Mouse (Mus musculus): Measurements from ENCODE around the gene Scrn2. TPM values are rescaled to one million over a fixed set of nuclear protein-coding genes. Genes with fewer than 3 reads are reported as not detected.

The Scrn2 gene
- polyA plus RNA-seq, 1 experiment from 2014 or later = 11.8 TPM

GRCm38 (mm10) chr11:97063274-97063920, 33.7 kb downstream of the Scrn2 start:
- Histone ChIP-seq H3K27ac (replicated peaks) (no peak overlapping the region), H3K4me2 (no peak overlapping the region), H3K9ac (no peak overlapping the region), H3K4me1 (replicated peaks) (no peaks in the 10 kb centered on the region), H3K27me3 (no peaks in the 10 kb centered on the region), H3K36me3 (replicated peaks) (peaks cover 26% of the 10 kb centered on the region), H3K9me3 (replicated peaks) (no peaks in the 10 kb centered on the region), H3K4me3 (replicated peaks) (no peak overlapping the region)
- ATAC-seq (ENCODE audit: insufficient read depth) = no peak
- 47% methylated on average over 9 of the region's 9 CpGs for WGBS (ENCODE audit: insufficient replicate concordance)

GRCm38 (mm10) chr11:97063921-97064295, 34.2 kb downstream of the Scrn2 start:
- no peaks in the 10 kb centered on the region for H3K27me3 ChIP-seq
- no peak overlapping the region for H3K27ac ChIP-seq (replicated peaks)
- H3K4me3 ChIP-seq (replicated peaks) = no peak overlapping the region
- no peaks in the 10 kb centered on the region for H3K4me1 ChIP-seq (replicated peaks)
- 68% methylated on average over 3 of the region's 3 CpGs for WGBS (ENCODE audit: insufficient replicate concordance)
- ATAC-seq (ENCODE audit: insufficient read depth) = no peak
- no peak overlapping the region for H3K4me2 ChIP-seq
- H3K9me3 ChIP-seq (replicated peaks) = no peaks in the 10 kb centered on the region
- H3K36me3 ChIP-seq (replicated peaks) = peaks cover 26% of the 10 kb centered on the region
- H3K9ac ChIP-seq = no peak overlapping the region

- no peaks in the 10 kb centered on the region for H3K4me1 ChIP-seq (replicated peaks)
- H3K27ac ChIP-seq (replicated peaks) = no peak overlapping the region
- no peak overlapping the region for H3K4me3 ChIP-seq (replicated peaks)
- H3K9ac ChIP-seq = no peak overlapping the region
- H3K27me3 ChIP-seq = no peaks in the 10 kb centered on the region
- no peak for ATAC-seq (ENCODE audit: insufficient read depth)
- no peak overlapping the region for H3K4me2 ChIP-seq
- no peaks in the 10 kb centered on the region for H3K9me3 ChIP-seq (replicated peaks)
- WGBS (ENCODE audit: insufficient replicate concordance) = 76% methylated on average over 12 of the region's 12 CpGs
- peaks cover 16% of the 10 kb centered on the region for H3K36me3 ChIP-seq (replicated peaks)
These were observed 36.0 kb downstream of the Scrn2 start for GRCm38 (mm10) chr11:97065538-97066295.

GRCm38 (mm10) chr11:97066656-97067360, 37.1 kb downstream of the Scrn2 start:
- Histone ChIP-seq H3K4me1 (replicated peaks) (no peaks in the 10 kb centered on the region), H3K4me2 (no peak overlapping the region), H3K36me3 (replicated peaks) (peaks cover 10% of the 10 kb centered on the region; the same call in 1 of the 2 replicates), H3K4me3 (replicated peaks) (no peak overlapping the region), H3K9me3 (replicated peaks) (no peaks in the 10 kb centered on the region), H3K27me3 (no peaks in the 10 kb centered on the region), H3K9ac (no peak overlapping the region), H3K27ac (replicated peaks) (no peak overlapping the region)
- no peak for ATAC-seq (ENCODE audit: insufficient read depth)
- 63% methylated on average over 22 of the region's 22 CpGs for WGBS (ENCODE audit: insufficient replicate concordance)

GRCm38 (mm10) chr11:97069333-97069732, 39.6 kb downstream of the Scrn2 start:
- peaks cover 10% of the 10 kb centered on the region; the same call in 1 of the 2 replicates for H3K36me3 ChIP-seq (replicated peaks)
- WGBS (ENCODE audit: insufficient replicate concordance) = 63% methylated on average over 1 of the region's 1 CpGs
- H3K4me2 ChIP-seq = no peak overlapping the region
- no peaks in the 10 kb centered on the region for H3K27me3 ChIP-seq
- no peak overlapping the region for H3K27ac ChIP-seq (replicated peaks)
- no peaks in the 10 kb centered on the region for H3K9me3 ChIP-seq (replicated peaks)
- H3K4me1 ChIP-seq (replicated peaks) = no peaks in the 10 kb centered on the region
- no peak overlapping the region for H3K9ac ChIP-seq
- no peak overlapping the region for H3K4me3 ChIP-seq (replicated peaks)
- ATAC-seq (ENCODE audit: insufficient read depth) = no peak

GRCm38 (mm10) chr11:97069770-97070169, 40.0 kb downstream of the Scrn2 start:
- no peaks in the 10 kb centered on the region for H3K27me3 ChIP-seq
- peaks cover 10% of the 10 kb centered on the region; the same call in 1 of the 2 replicates for H3K36me3 ChIP-seq (replicated peaks)
- ATAC-seq (ENCODE audit: insufficient read depth) = no peak
- no peak overlapping the region for H3K27ac ChIP-seq (replicated peaks)
- H3K9ac ChIP-seq = no peak overlapping the region
- no peak overlapping the region for H3K4me3 ChIP-seq (replicated peaks)
- no peaks in the 10 kb centered on the region for H3K9me3 ChIP-seq (replicated peaks)
- H3K4me1 ChIP-seq (replicated peaks) = no peaks in the 10 kb centered on the region
- WGBS (ENCODE audit: insufficient replicate concordance) = 60% methylated on average over 2 of the region's 2 CpGs
- no peak overlapping the region for H3K4me2 ChIP-seq

- Histone ChIP-seq H3K4me2 (no peak overlapping the region), H3K27ac (replicated peaks) (no peak overlapping the region), H3K36me3 (replicated peaks) (peaks cover 10% of the 10 kb centered on the region; the same call in 1 of the 2 replicates), H3K27me3 (no peaks in the 10 kb centered on the region), H3K9ac (no peak overlapping the region), H3K9me3 (replicated peaks) (no peaks in the 10 kb centered on the region), H3K4me3 (replicated peaks) (no peak overlapping the region), H3K4me1 (replicated peaks) (no peaks in the 10 kb centered on the region)
- ATAC-seq (ENCODE audit: insufficient read depth) = no peak
- 33% methylated on average over 1 of the region's 1 CpGs for WGBS (ENCODE audit: insufficient replicate concordance)
These were observed 41.4 kb downstream of the Scrn2 start for GRCm38 (mm10) chr11:97071129-97071528.

- Histone ChIP-seq H3K4me3 (replicated peaks) (no peak overlapping the region), H3K4me2 (no peak overlapping the region), H3K27ac (replicated peaks) (no peak overlapping the region)
These were observed 42.8 kb downstream of the Scrn2 start for GRCm38 (mm10) chr11:97072533-97072932.

GRCm38 (mm10) chr11:97074235-97074634, 44.5 kb downstream of the Scrn2 start:
- Histone ChIP-seq H3K4me2 (no peak overlapping the region), H3K4me1 (replicated peaks) (no peaks in the 10 kb centered on the region), H3K36me3 (replicated peaks) (no peaks in the 10 kb centered on the region), H3K9ac (no peak overlapping the region), H3K27ac (replicated peaks) (no peak overlapping the region), H3K4me3 (replicated peaks) (no peak overlapping the region), H3K9me3 (replicated peaks) (no peaks in the 10 kb centered on the region), H3K27me3 (no peaks in the 10 kb centered on the region)
- 47% methylated on average over 8 of the region's 8 CpGs for WGBS (ENCODE audit: insufficient replicate concordance)
- no peak for ATAC-seq (ENCODE audit: insufficient read depth)

More at GRCm38 (mm10) chr11:97072533-97072932, 42.8 kb downstream of the Scrn2 start:
- 26% methylated on average over 3 of the region's 3 CpGs for WGBS (ENCODE audit: insufficient replicate concordance)
- Histone ChIP-seq H3K27me3 (no peaks in the 10 kb centered on the region), H3K9ac (no peak overlapping the region), H3K36me3 (replicated peaks) (0 out of 2 replicates have a peak, but pooled peaks cover 5% of the 10 kb centered on the region), H3K9me3 (replicated peaks) (no peaks in the 10 kb centered on the region), H3K4me1 (replicated peaks) (no peaks in the 10 kb centered on the region)
- no peak for ATAC-seq (ENCODE audit: insufficient read depth)

GRCm38 (mm10) chr11:97078751-97079150, 49.0 kb downstream of the Scrn2 start:
- H3K4me3 ChIP-seq (replicated peaks) = no peak overlapping the region
- no peaks in the 10 kb centered on the region for H3K36me3 ChIP-seq (replicated peaks)
- no peak overlapping the region for H3K9ac ChIP-seq
- H3K27ac ChIP-seq (replicated peaks) = no peak overlapping the region
- no peaks in the 10 kb centered on the region for H3K4me1 ChIP-seq (replicated peaks)
- WGBS (ENCODE audit: insufficient replicate concordance) = 31% methylated on average over 4 of the region's 4 CpGs
- ATAC-seq (ENCODE audit: insufficient read depth) = no peak
- H3K27me3 ChIP-seq = peaks cover 16% of the 10 kb centered on the region
- H3K9me3 ChIP-seq (replicated peaks) = no peaks in the 10 kb centered on the region
- H3K4me2 ChIP-seq = no peak overlapping the region

- Histone ChIP-seq H3K36me3 (replicated peaks) (no peaks in the 10 kb centered on the region), H3K9me3 (replicated peaks) (no peaks in the 10 kb centered on the region), H3K4me1 (replicated peaks) (no peaks in the 10 kb centered on the region), H3K4me3 (replicated peaks) (no peak overlapping the region), H3K9ac (no peak overlapping the region), H3K27ac (replicated peaks) (no peak overlapping the region), H3K4me2 (no peak overlapping the region), H3K27me3 (peaks cover 29% of the 10 kb centered on the region)
- ATAC-seq (ENCODE audit: insufficient read depth) = no peak
- 38% methylated on average over 9 of the region's 9 CpGs for WGBS (ENCODE audit: insufficient replicate concordance)
These were observed 50.6 kb downstream of the Scrn2 start for GRCm38 (mm10) chr11:97080291-97080690.
